Mouse (Mus musculus) heart, postnatal 14 days (tissue): ENCODE measurements around the gene Tmco3. TPM values are rescaled to one million over a fixed set of nuclear protein-coding genes. Genes with fewer than 3 reads are reported as not detected.

ENCODE experiments used
- DNase-seq, 2 experiments: peaks; one replicate each; pipeline ENCODE4 v3.0.0; 2021 to 2022
- intact Hi-C: fragments of 180-260 bp; cut with DNase I; formaldehyde crosslinking; loops from one replicate; pipeline ENCODE4 v1.15.1; 2025
- long read RNA-seq, 2 experiments: library from polyadenylated mRNA; stranded (forward); transcript quantifications; one replicate each; pipeline ENCODE4 v2.0.0; 2021
- total RNA-seq, 2 experiments: library from RNA; stranded (reverse); gene quantifications; 2 replicates each; pipeline ENCODE4 v1.2.3; 2021

Gene Tmco3
- 10 to 100 TPM; 22.0 to 26.6 TPM for total RNA-seq
- long read RNA-seq, experiment 1, full-length matches to known transcripts, result 35 of 73 reads
- long read RNA-seq, experiment 1, partial matches to known transcripts, result 4 of 73 reads
- long read RNA-seq, experiment 1, other reads (novel, unspliced or antisense), result 34 of 73 reads
- long read RNA-seq, experiment 2, full-length matches to known transcripts, result 11 of 42 reads
- long read RNA-seq, experiment 2, partial matches to known transcripts, result 2 of 42 reads
- long read RNA-seq, experiment 2, other reads (novel, unspliced or antisense), result 29 of 42 reads

GRCm38 (mm10) chr8:13287692-13288623 lies at the start of gene Tmco3, which contains the start of gene Dcun1d2:
Tmco3 (plus strand) TSS chr8:13288190.
Dcun1d2 (minus strand) TSS chr8:13288131.
- peak; percentile 96 to 98 for DNase-seq
- intact Hi-C loops, result no loop called here

GRCm38 (mm10) chr8:13240055-13240454 lies 47.9 kb upstream of the Tmco3 start:
- intact Hi-C loops, result no loop called here
- DNase-seq, result no peak

- DNase-seq, result peak; percentile 55 to 63
- intact Hi-C loops, result no loop called here
These were observed 47.3 kb upstream of the Tmco3 start for GRCm38 (mm10) chr8:13240691-13241090.

GRCm38 (mm10) chr8:13242985-13243870 lies 44.8 kb upstream of the Tmco3 start:
- no peak for DNase-seq
- intact Hi-C loops, result no loop called here

- intact Hi-C loops, result no loop called here
- DNase-seq, result no peak
These were observed 43.6 kb upstream of the Tmco3 start for GRCm38 (mm10) chr8:13244343-13244880.

- intact Hi-C loops, result no loop called here
- no peak for DNase-seq
These were observed 35.2 kb upstream of the Tmco3 start for GRCm38 (mm10) chr8:13252837-13253236.

GRCm38 (mm10) chr8:13253413-13253812 lies 34.6 kb upstream of the Tmco3 start:
- intact Hi-C loops, result no loop called here
- no peak for DNase-seq

GRCm38 (mm10) chr8:13254019-13254418 lies 34.0 kb upstream of the Tmco3 start, which contains the start of gene Adprhl1:
Adprhl1 (minus strand) TSS chr8:13254162.
- intact Hi-C loops, result no loop called here
- DNase-seq, result peak; percentile 78 to 88

GRCm38 (mm10) chr8:13263376-13263775 lies 24.6 kb upstream of the Tmco3 start:
- intact Hi-C loops, result no loop called here
- no peak for DNase-seq

- intact Hi-C loops, result no loop called here
- no peak for DNase-seq
These were observed 20.4 kb upstream of the Tmco3 start for GRCm38 (mm10) chr8:13267566-13267965.

GRCm38 (mm10) chr8:13272834-13273233 lies 15.2 kb upstream of the Tmco3 start:
- intact Hi-C loops, result no loop called here
- no peak for DNase-seq

- intact Hi-C loops, result no loop called here
- DNase-seq, result no peak
These were observed 11.0 kb upstream of the Tmco3 start for GRCm38 (mm10) chr8:13276941-13277447.

GRCm38 (mm10) chr8:13283200-13283599 lies 4.8 kb upstream of the Tmco3 start:
- DNase-seq, result no peak

GRCm38 (mm10) chr8:13287304-13287691 lies 692 bp upstream of the Tmco3 start:
- peak; percentile 90 to 91 for DNase-seq
- intact Hi-C loops, result no loop called here

More at GRCm38 (mm10) chr8:13283200-13283599, 4.8 kb upstream of the Tmco3 start:
- intact Hi-C loops, result no loop called here

GRCm38 (mm10) chr8:13288646-13289045 lies 656 bp downstream of the Tmco3 start:
- intact Hi-C loops, result no loop called here
- DNase-seq, result no peak

- intact Hi-C loops, result no loop called here
- DNase-seq, result peak; percentile 77 to 84
These were observed 4.4 kb downstream of the Tmco3 start for GRCm38 (mm10) chr8:13292364-13292763.

- no peak for DNase-seq
- intact Hi-C loops, result no loop called here
These were observed 5.9 kb downstream of the Tmco3 start for GRCm38 (mm10) chr8:13293677-13294470.

GRCm38 (mm10) chr8:13299571-13299970 lies 11.6 kb downstream of the Tmco3 start:
- DNase-seq, result no peak
- intact Hi-C loops, result no loop called here

GRCm38 (mm10) chr8:13301036-13301435 lies 13.0 kb downstream of the Tmco3 start:
- intact Hi-C loops, result no loop called here

More at GRCm38 (mm10) chr8:13301036-13301435, 13.0 kb downstream of the Tmco3 start:
- no peak for DNase-seq
